Mouse (Mus musculus) neutrophil, adult 5-6 weeks (primary cell): ENCODE measurements around the gene Tubal3. TPM values are rescaled to one million over a fixed set of nuclear protein-coding genes. Genes with fewer than 3 reads are reported as not detected.
"Not testable (repeated sequence)": the region's sequence is repeated elsewhere in the genome, so short reads cannot be mapped to it uniquely, and the experiment has no call there.

Experiments
- ATAC-seq: fragments of 151-379, 151-347 bp; 2 replicates; pipeline ENCODE4 v1.8.0; 2017; ENCODE audit warnings: mild to moderate bottlenecking, moderate TSS enrichment; ENCODE audit not compliant: insufficient number of reproducible peaks, poor library complexity, low FRiP score, severe bottlenecking; ENCODE audit errors: extremely low read depth
- total RNA-seq: library from RNA; stranded (forward); fragments of 200-1000 nt; gene quantifications from 2 replicates; pipeline ENCODE4 v1.2.3, GENCODE M21; 2017

The Tubal3 gene
- not detected in 2 replicates for total RNA-seq

DNA sequence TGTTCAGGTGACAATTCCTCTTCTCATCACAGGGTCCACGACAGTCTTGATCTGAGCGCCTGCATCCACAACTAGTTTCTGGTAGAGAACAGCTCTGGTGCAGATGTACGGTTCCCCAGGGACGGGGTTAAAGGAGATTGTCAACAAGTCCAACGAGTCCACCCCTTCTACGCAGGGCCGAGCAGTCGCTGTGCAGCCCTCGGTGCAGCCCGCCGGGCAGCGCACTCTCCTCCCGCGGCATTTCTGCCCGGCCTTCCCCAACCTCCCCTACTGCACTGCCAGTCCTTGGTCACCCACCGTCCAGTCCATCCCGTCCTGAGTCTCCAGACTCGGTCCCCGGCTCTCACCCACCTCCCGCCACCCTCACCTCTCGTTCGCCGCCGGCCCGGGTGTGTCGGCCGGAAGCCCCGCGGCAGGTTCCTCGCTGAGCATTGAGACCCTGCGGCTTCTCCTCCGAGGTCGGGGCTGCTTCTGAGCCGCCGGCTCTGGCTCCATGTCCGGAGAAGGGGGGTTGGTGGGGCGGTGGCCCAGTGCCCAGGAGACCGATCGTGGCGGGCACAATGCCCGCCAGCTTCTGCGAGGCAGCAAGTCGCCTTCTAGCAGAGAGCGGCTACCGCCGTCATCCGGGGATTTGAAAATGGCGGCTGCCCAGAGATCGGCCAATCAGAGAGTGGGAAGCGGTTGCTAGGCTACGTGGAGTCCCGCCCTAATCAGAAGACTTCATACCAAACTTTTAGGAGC is at the start of gene Tubal3, which contains the start of gene Net1:
Gene Tubal3 (plus strand): TSS at position 704 of the 741 bp plus-strand sequence.
Gene Net1 (minus strand): TSS at position 650 of the 741 bp plus-strand sequence.
- peak; percentile 95 for ATAC-seq

DNA sequence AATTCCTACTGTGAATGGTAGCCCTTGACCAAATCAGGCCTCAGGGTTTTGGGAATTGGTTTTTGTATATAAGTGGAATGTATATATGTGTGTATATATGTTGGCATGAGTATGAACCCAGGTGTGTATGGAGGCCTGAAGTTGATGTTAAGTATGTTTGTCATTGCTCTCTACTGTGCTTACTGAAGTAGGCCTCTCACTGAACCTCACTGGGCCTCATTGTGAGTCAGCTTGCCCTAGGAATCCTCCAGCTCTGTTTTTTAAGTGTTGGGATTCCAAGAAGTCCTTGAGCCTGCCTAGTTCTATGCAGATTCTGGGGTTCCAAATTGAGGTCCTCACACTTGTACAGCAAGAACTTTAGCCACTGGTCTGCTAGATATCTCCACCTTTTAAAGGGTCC is 48.2 kb upstream of the Tubal3 start:
- ATAC-seq = no peak

DNA sequence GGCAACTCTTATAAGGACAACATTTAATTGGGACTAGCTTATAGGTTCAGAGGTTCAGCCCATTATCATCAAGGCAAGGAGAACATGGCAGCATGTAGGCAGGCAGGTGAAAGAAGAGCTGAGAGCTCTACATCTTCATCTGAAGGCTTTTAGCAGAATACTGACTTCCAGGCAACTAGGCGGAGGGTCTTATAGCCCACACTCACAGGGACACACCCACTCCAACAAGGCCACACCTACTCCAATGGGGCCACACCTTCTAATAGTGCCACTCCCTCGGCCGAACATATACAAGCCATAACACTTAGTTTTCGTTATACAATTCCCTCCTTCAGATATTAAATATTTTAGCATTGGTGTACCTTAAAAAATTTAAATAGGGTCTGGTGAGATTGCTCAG is 45.2 kb upstream of the Tubal3 start:
- no peak for ATAC-seq

DNA sequence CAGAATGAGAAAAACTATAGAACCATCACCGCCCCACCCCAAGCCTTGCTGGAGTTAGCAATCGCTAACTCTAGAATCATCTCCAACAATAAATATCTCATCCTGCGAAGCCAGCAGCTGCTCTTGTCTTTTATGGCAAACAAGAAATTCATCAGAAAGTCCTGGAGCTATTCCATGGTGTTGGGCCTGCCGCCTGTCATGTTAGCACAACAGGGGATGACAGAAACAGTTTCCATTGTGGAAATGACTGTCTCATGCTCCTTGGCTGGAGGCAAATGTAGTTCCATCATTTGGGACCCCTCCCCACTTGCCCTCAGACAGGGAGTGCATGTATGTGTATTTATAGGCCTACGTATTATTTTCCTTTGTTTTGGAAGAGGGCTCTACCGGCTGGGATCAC is 41.6 kb upstream of the Tubal3 start:
- no peak for ATAC-seq

DNA sequence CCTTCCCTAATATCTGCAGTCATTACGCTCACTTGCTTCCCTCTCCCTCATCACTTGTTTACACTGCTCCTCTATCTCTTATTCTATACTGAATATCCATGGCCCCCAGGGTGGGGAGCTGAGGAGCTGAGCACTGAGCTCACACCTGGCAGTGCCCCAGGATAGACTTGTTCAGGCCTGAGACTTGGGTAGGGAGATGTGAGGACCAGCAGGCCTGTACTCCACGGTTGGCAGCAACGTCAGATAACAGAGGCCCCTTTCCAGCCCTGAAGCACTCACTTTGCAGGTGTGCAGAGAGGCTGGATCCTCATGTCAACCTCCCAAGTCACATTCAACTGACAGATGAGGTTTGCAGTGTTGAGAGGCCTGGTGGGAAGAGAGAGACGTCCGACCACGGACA is 40.9 kb upstream of the Tubal3 start:
- ATAC-seq = no peak

DNA sequence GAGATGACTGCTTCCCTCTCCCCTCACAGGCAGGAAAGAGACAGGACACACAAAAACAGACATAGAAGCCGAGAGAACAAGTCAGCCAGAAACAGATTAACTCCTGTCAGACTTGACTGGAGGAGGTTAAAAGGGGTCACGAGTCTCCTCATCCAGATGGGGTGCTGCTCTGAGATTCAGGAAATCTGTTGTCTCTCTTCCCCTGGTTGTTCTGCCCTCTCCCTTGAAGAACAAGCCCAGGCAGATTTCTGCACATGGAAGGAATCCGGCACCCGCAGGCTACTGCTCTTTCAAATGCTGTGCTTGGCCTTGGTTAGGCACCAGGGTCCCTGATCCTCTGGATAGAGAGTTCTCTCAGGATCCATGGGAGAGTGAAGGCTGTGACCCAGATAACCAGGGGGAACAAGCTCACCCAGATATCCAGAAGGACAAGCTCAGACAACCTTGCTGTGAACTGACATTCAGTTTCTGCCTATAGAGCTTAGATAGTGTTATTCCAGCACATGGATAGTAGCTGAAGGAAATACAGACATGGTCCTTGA is 40.3 kb upstream of the Tubal3 start:
- no peak for ATAC-seq

DNA sequence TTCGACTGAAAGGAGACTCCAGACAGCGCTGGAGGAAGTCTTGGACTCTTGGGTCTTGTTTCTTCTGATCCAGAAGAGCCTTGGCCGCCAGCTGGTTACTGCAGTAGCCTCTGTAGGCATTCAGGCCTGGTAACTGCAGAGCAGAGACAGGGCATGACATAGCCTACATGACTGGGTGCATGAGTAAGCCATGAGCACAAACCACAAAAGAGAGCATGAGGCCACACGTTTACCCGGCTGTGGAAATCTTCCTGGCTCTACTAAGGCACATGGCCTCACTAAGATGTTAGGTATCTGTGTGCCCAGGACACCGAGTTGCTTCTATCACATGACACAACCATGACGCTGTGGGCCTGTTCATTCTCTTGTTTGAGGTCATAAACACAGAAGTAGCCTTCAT is 31.4 kb upstream of the Tubal3 start:
- ATAC-seq = no peak

DNA sequence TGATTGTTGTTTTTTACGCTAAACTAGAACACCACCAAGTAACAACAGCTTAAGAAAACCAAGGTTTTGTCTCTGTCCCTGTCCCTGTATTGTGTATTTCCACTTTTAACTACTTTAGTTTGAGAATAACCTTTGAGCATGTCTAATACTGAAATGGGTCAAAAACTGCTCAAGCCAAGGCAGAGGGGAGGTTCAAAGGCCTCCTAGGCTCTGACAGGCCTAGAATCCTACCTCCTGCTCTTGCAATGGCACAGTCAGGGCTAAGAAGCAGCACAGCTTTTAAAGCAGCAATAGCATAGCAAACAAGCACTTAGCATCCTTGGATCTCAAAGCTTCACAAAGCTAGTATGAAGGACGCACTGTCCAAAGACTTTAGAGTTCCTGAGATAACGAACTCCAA is 29.0 kb upstream of the Tubal3 start:
- no peak for ATAC-seq

DNA sequence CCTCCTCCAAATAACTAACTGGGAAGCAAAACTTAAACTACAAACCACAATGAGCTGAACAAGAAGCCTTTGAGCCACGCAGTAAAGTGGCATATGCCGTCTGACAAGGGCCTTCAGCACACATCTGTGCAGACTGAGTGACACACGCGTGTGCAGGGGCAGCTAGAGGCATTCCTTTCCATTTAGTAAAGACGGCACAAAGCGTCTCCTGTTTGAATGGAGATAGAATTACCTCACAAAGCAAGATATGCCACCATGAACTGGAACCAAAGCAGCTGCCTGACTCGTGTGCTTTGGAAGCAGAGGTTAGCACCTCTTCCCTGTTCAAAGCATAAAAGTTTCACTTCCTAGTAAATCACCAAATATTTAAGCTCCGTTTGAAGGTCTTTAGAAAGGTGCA is 28.0 kb upstream of the Tubal3 start:
- no peak for ATAC-seq

DNA sequence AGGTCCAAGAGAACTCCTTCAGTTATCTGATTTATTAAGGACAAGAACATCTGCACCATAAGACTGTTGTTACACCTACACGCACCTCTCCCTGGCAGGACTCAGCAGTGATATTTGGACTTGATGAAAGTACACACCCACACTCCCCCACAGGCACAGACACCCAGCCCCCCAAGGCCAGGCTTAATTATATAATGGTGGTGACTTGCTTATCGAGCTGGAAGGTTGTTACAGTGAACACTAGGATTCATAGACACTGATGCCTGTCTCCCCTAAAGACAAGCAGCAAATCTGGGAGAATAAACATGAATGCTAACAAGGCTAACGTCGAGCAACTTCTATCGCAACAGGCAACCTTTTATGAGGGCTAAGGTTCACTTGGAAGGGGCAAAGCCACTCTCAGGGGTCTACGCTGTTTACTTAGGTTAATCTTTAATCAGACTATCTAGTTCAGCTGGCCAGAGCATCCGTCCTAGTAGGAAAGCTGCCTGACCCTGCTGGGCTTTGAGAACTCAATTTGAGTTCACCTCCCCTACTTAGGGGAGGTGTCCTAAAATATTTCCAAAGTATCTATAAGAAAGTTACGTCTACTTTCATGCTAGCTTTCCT is 26.5 kb upstream of the Tubal3 start:
- no peak for ATAC-seq

DNA sequence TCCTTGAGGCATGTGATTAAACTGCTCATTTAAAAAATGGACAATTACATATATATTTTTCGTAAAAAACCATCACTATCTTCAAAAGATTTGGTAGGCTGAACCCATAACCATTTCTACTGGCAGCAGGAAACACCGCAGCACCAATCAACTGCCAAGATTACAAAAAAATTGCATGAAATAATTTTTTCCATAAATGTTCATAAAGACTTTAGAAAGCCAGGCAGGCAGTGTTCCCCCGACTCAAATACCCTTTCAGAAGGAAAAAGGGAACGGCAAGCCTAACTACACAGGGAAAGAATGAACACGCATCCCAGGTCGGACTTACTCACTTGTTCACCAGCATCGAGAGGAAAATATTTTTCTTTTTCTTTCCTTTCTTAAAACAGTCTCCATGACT is 25.5 kb upstream of the Tubal3 start:
- no peak for ATAC-seq

DNA sequence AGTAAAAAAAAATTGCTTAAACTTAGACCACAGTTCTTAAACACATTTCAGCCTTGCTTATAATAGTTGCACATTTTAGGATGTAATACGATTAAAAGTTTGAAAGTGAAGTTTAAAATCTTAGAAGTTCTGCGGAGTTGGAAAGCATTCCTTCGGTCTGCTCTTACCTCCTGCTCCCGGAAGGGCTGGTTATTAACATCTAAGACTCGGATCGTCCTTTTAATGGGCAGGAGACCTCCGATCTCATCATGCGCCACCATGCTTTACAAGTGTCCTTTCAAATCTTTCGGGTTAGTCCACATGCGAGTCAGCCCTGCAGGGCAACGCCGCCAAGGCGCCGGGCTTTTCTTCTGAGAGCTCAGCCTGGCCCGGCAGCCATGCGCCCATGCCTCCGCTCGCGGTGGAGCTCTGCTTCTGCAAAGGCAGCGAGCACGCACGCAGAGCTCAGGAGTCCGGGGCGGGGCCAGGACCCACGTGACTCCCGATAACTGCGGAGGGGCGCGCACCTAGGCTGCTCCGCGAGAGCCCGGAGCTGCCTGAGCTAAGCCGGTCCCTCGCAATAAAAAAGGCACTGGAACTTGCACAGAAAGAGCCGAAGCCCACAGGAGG is 24.8 kb upstream of the Tubal3 start:
- peak; percentile 89 for ATAC-seq

DNA sequence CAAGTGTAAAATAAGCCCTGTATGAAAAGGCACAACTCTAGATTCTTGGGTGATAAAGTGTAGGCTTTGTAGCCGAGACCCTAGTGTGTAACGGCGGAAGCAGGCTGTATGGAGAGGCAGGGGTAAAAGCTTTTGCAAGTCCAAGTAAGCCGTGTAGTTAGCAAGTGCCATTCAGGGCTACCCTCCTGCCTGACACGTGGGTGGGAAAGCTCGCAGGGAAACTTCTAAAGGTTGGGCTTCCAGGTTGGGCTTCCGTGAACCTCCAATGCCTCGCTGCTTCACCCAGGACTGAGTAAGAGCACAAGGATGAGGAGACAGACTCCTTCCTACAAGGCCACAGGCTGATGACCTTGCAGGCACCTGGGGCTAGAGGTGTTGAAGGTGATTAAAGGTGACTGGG is 23.5 kb upstream of the Tubal3 start:
- ATAC-seq = no peak

DNA sequence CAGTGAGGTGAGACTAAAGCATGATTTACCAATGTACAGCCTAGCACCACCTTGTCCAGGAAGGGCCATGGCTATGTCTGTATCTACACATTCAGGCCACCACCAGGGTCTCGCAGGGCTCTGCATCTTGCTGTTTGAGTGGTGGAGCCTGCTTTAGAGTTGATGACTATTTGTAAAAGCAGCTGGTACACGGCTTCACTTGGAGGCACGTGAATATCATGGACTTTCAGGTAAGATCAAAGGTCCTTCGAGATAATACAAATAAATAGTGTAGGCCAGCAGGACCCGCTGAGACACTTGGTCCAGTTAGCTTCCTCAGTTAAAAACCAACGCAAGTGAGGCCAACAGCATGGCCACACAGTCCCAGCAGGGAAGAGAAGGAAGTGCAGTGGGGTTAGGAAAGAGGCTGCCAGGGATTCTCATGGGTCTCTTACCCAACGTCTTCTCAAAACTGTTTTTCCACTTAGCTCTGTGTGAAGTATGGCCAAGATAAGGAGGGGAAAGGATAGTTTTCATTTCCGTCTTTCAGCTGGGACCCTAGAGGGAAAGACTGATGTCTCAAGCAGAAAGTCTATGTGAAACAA is 22.6 kb upstream of the Tubal3 start:
- no peak for ATAC-seq

DNA sequence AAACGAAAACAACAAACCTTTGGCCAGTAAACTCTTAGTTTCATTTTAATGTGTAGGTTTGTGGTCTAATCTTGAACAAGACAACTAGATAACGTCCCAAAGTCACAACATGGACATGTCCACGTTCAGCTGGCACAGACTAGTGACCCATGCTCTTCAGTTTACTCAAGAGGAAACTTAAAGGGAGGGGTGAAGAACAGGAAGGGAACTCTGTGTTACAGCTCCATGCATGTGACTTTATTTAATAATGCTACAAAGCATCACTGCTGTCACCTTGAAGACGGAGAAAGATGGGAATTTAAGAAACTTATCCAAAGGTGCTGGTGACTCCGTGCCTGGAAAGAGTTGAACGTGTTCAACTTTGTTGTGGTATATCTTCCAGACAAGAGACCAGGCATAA is 22.0 kb upstream of the Tubal3 start:
- no peak for ATAC-seq

DNA sequence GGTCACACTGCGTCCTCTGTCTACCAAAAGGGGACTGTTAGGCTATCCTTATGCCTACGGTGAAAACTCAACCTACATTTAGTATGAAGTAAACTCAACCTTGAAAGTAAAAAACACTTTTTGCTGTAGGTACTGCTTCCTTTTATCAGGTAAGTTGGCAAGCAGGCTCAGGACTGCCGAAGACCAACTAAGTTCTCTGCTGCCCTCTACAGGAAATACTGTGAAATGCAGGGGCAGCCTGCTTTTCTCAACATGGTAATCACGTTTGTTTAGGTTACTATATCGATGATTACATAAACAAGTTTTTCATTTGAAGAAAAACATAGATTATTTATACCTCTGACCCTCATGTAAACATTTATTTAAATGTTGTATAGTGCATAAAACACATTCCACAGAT is 21.2 kb upstream of the Tubal3 start:
- peak; percentile 70 for ATAC-seq

DNA sequence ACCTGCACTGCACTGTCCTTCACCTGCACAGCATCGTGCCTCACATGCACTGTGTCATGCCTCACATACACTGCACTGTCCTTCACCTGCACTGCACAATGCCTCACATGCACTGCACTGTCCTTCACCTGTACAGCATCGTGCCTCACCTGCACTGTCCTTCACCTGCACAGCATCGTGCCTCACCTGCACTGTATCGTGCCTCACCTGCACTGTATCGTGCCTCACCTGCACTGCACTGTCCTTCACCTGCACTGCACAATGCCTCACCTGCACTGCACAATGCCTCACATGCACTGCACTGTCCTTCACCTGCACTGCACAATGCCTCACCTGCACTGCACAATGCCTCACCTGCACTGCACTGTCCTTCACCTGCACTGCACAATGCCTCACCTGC is 19.9 kb upstream of the Tubal3 start:
- ATAC-seq = not testable (repeated sequence)

DNA sequence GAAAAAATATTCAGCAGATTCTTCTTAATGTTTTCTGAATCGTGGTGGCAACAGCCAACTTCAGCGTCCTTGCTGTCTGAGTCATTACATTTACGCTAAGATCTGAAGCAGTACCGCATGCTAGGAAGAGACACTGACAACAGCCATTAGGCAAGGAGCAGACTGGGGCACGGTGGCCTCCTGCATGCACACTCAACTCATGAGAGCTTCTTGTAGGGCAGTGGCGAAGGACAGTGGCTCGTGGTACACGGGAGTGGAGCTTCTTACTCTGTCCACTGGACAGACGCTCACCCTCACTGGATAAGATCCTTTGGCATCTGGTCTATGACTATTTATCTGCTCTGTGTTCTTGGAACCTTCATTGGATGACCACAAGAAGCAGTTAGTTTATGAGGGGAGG is 18.8 kb upstream of the Tubal3 start:
- no peak for ATAC-seq

DNA sequence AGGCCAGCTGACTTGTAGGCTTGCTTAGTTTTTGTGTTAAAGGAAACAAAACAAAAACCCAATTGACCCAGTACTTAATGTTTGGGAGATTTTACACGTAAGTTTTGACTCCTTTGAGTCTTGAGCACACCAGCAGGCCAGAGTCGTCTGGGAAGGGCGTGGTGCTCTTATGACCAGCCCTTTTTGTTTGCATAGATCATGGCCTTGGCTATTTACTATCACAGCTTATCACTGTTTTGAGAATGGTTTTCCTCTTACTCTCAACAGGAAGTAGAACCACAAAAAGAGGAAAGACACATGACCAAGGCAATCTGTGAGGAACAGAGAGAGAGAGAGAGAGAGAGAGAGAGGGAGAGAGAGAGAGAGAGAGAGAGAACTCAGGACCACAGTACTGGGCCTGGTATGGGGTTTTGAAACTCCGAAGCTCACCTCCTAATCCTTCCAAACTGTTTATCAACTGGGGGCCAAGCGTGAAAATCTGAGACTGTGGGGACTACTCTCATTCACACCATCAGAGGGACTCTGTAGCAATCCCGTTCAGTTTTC is 10.8 kb upstream of the Tubal3 start:
- ATAC-seq = no peak
